Mouse (Mus musculus): Measurements from ENCODE around the gene Ypel2. TPM values are rescaled to one million over a fixed set of nuclear protein-coding genes. Genes with fewer than 3 reads are reported as not detected.
"Not testable (repeated sequence)": the region's sequence is repeated elsewhere in the genome, so short reads cannot be mapped to it uniquely, and the experiment has no call there.

Ypel2 gene
- total and polyA plus RNA-seq, 3 experiments: 0.23 to 0.52 TPM; not detected in 1

DNA sequence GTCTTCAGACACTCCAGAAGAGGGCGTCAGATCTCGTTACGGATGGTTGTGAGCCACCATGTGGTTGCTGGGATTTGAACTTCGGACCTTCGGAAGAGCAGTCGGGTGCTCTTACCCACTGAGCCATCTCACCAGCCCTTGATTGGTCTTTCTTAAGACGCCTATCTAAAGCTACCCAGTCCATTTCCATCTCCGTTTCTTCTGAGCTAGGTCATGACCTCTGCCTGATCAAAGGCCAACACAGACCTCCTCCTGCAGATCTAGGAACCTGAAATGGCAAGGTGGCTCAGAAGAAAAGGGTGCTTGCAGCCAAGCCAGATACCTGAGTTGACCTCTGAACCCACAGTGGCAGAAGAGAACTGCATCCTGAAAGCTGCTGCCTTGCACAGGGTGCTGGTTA, 29.7 kb upstream of the Ypel2 start:
- H3K36me3 ChIP-seq (ENCODE audit: control insufficient read depth in 1 of 2, insufficient read depth in 2 of 2, low read length in 2 of 2); H3K27me3 ChIP-seq (ENCODE audit: control insufficient read depth in 1 of 2, insufficient read depth in 2 of 2, low read length in 2 of 2); H3K79me2 ChIP-seq (ENCODE audit: control insufficient read depth, insufficient read depth, low read length, poor library complexity); DNase-seq (ENCODE audit: low read depth, low spot score); H3K9ac ChIP-seq (ENCODE audit: control insufficient read depth, low read depth, low read length, poor library complexity, severe bottlenecking); H3K4me3 ChIP-seq (ENCODE audit: control insufficient read depth in 1 of 2, insufficient read depth in 1 of 2, low read depth in 2 of 2, low read length in 2 of 2); H3K9me3 ChIP-seq (replicated peaks; ENCODE audit: insufficient read depth, low read length); H3K27ac ChIP-seq (ENCODE audit: control insufficient read depth, low read depth, low read length): not testable (repeated sequence)
- TF ChIP-seq TBP (IDR thresholded peaks at IDR 0.05; ENCODE audit: low read depth, low read length): peak; percentile 65
- H3K4me1 ChIP-seq (ENCODE audit: control insufficient read depth in 1 of 2, insufficient read depth in 2 of 2, low read length in 2 of 2): peaks cover 4 to 16% of the 10 kb centered on the region in 2 experiments

GRCm38 (mm10) chr11:87022765-87023164, 29.3 kb upstream of the Ypel2 start:
- H3K27me3 ChIP-seq (ENCODE audit: control insufficient read depth in 1 of 2, insufficient read depth in 2 of 2, low read length in 2 of 2): no peaks in the 10 kb centered on the region
- H3K9ac ChIP-seq (ENCODE audit: control insufficient read depth, low read depth, low read length, poor library complexity, severe bottlenecking): no peak overlapping the region
- H3K4me3 ChIP-seq (ENCODE audit: control insufficient read depth in 1 of 2, insufficient read depth in 1 of 2, low read depth in 2 of 2, low read length in 2 of 2): no peak overlapping the region
- H3K9me3 ChIP-seq (replicated peaks; ENCODE audit: insufficient read depth, low read length): no peaks in the 10 kb centered on the region
- TF ChIP-seq MYC (IDR thresholded peaks at IDR 0.05; ENCODE audit: low read depth, low read length) (no peak), ETS1 (IDR thresholded peaks at IDR 0.05; ENCODE audit: low read depth, low read length) (peak; percentile 31; the same call in 1 of the 2 replicates), RCOR1 (IDR thresholded peaks at IDR 0.05; ENCODE audit: low read depth, low read length) (no peak), ZMIZ1 (IDR thresholded peaks at IDR 0.05; ENCODE audit: low read depth, low read length) (no peak), NELFE (IDR thresholded peaks at IDR 0.05; ENCODE audit: low read depth, low read length) (no peak), KAT2A (conservative IDR thresholded peaks at IDR 0.05; ENCODE audit: low read depth, low read length) (no peak), ZKSCAN1 (IDR thresholded peaks at IDR 0.05; ENCODE audit: low read depth, low read length) (no peak), CTCF (IDR thresholded peaks at IDR 0.05 in 2 of 3, conservative IDR thresholded peaks at IDR 0.05 in 1 of 3; ENCODE audit: control insufficient read depth in 1 of 3, insufficient read depth in 1 of 3, low read depth in 2 of 3, low read length in 3 of 3, poor library complexity in 1 of 3, severe bottlenecking in 1 of 3) (peak in 2 of 3 experiments; percentile 6 to 21; a peak in 1 of 6 replicates), EP300 (IDR thresholded peaks at IDR 0.05; ENCODE audit: low read depth in 1 of 2, low read length in 2 of 2) (peak in 1 of 2 experiments; percentile 35; a peak in 1 of 4 replicates)
- no peak overlapping the region for H3K27ac ChIP-seq (ENCODE audit: control insufficient read depth, low read depth, low read length)
- H3K36me3 ChIP-seq (ENCODE audit: control insufficient read depth in 1 of 2, insufficient read depth in 2 of 2, low read length in 2 of 2): peaks cover 0 to 6% of the 10 kb centered on the region in 2 experiments; a peak in 2 of 4 replicates
- no peaks in the 10 kb centered on the region for H3K79me2 ChIP-seq (ENCODE audit: control insufficient read depth, insufficient read depth, low read length, poor library complexity)
- peaks cover under 1 to 13% of the 10 kb centered on the region in 2 experiments for H3K4me1 ChIP-seq (ENCODE audit: control insufficient read depth in 1 of 2, insufficient read depth in 2 of 2, low read length in 2 of 2)
- DNase-seq (ENCODE audit: low read depth, low spot score): peak; percentile 65

DNA sequence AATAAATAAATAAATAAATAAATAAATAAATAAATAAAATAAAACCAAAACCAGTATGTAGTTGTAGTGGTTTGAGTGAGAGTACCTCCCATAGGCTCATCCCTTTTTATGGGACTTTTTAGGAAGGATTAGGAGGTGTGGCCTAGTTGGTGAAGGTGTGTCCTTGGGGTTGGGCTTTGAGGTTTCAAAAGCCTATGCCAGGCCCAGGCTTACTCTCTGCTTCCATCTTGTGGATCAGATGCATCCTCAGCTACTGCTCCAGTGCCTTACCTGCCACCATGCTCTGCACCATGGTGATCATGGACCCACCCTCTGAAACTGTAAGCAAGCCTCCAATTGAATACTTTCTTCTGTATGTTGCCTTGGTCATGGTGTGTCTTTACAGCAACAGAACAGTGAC, 28.0 kb upstream of the Ypel2 start:
- no peak overlapping the region for H3K4me3 ChIP-seq (ENCODE audit: control insufficient read depth in 1 of 2, insufficient read depth in 1 of 2, low read depth in 2 of 2, low read length in 2 of 2)
- H3K9ac ChIP-seq (ENCODE audit: control insufficient read depth, low read depth, low read length, poor library complexity, severe bottlenecking): no peak overlapping the region
- H3K4me1 ChIP-seq (ENCODE audit: control insufficient read depth in 1 of 2, insufficient read depth in 2 of 2, low read length in 2 of 2): peaks cover 0 to 8% of the 10 kb centered on the region in 2 experiments; a peak in 3 of 4 replicates
- no peaks in the 10 kb centered on the region for H3K9me3 ChIP-seq (replicated peaks; ENCODE audit: insufficient read depth, low read length)
- H3K27me3 ChIP-seq (ENCODE audit: control insufficient read depth in 1 of 2, insufficient read depth in 2 of 2, low read length in 2 of 2): no peaks in the 10 kb centered on the region
- DNase-seq (ENCODE audit: low read depth, low spot score): no peak
- TF ChIP-seq TAL1 (IDR thresholded peaks at IDR 0.05; ENCODE audit: low read length) (no peak), BHLHE40 (IDR thresholded peaks at IDR 0.05; ENCODE audit: borderline replicate concordance, low read depth, low read length) (no peak)
- no peaks in the 10 kb centered on the region for H3K79me2 ChIP-seq (ENCODE audit: control insufficient read depth, insufficient read depth, low read length, poor library complexity)
- H3K36me3 ChIP-seq (ENCODE audit: control insufficient read depth in 1 of 2, insufficient read depth in 2 of 2, low read length in 2 of 2): peaks cover 0 to 1% of the 10 kb centered on the region in 2 experiments; a peak in 2 of 4 replicates
- no peak overlapping the region for H3K27ac ChIP-seq (ENCODE audit: control insufficient read depth, low read depth, low read length)
